Mouse (Mus musculus): Measurements from ENCODE around the gene Nhsl2. TPM values are rescaled to one million over a fixed set of nuclear protein-coding genes. Genes with fewer than 3 reads are reported as not detected.

Gene Nhsl2
- polyA plus RNA-seq, 1 experiment from 2014 or later, result 7.2 TPM

- Histone ChIP-seq H3K4me3 (no peak overlapping the region), H3K9ac (no peak overlapping the region), H3K4me1 (peaks cover 10% of the 10 kb centered on the region), H3K27ac (peak overlapping the region; percentile 23), H3K36me3 (no peaks in the 10 kb centered on the region), H3K27me3 (no peaks in the 10 kb centered on the region), H3K9me3 (no peaks in the 10 kb centered on the region), H3K4me2 (no peak overlapping the region)
- 57% methylated on average over 5 of the region's 5 CpGs for WGBS
- peak; percentile 67; the same call in 1 of the 2 replicates for ATAC-seq (ENCODE audit: borderline replicate concordance, extremely low read depth, low FRiP score, low TSS enrichment)
Measured at GRCm38 (mm10) chrX:102060243-102060642, 211.1 kb downstream of the Nhsl2 start.

GRCm38 (mm10) chrX:102060891-102061290, 211.7 kb downstream of the Nhsl2 start:
- no peaks in the 10 kb centered on the region for H3K36me3 ChIP-seq
- 17% methylated on average over 2 of the region's 2 CpGs for WGBS
- no peak overlapping the region for H3K4me2 ChIP-seq
- H3K9ac ChIP-seq, result no peak overlapping the region
- no peak overlapping the region for H3K4me3 ChIP-seq
- no peaks in the 10 kb centered on the region for H3K27me3 ChIP-seq
- H3K4me1 ChIP-seq, result peaks cover 10% of the 10 kb centered on the region
- ATAC-seq (ENCODE audit: borderline replicate concordance, extremely low read depth, low FRiP score, low TSS enrichment), result peak; percentile 76
- peak overlapping the region; percentile 47 for H3K27ac ChIP-seq
- H3K9me3 ChIP-seq, result no peaks in the 10 kb centered on the region

GRCm38 (mm10) chrX:102064062-102064461, 214.9 kb downstream of the Nhsl2 start:
- H3K36me3 ChIP-seq, result no peaks in the 10 kb centered on the region

GRCm38 (mm10) chrX:102065213-102065775, 216.1 kb downstream of the Nhsl2 start:
- ATAC-seq (ENCODE audit: borderline replicate concordance, extremely low read depth, low FRiP score, low TSS enrichment), result no peak
- no peaks in the 10 kb centered on the region for H3K27me3 ChIP-seq
- WGBS, result 59% methylated on average over 4 of the region's 4 CpGs
- no peaks in the 10 kb centered on the region for H3K9me3 ChIP-seq
- no peak overlapping the region for H3K9ac ChIP-seq
- no peaks in the 10 kb centered on the region for H3K36me3 ChIP-seq
- no peak overlapping the region for H3K4me2 ChIP-seq
- H3K27ac ChIP-seq, result no peak overlapping the region
- no peak overlapping the region for H3K4me3 ChIP-seq
- peaks cover 10% of the 10 kb centered on the region for H3K4me1 ChIP-seq

More at GRCm38 (mm10) chrX:102064062-102064461, 214.9 kb downstream of the Nhsl2 start:
- no peak for ATAC-seq (ENCODE audit: borderline replicate concordance, extremely low read depth, low FRiP score, low TSS enrichment)
- Histone ChIP-seq H3K9ac (no peak overlapping the region), H3K9me3 (no peaks in the 10 kb centered on the region), H3K4me3 (no peak overlapping the region), H3K27ac (no peak overlapping the region), H3K4me2 (no peak overlapping the region), H3K4me1 (peaks cover 10% of the 10 kb centered on the region), H3K27me3 (no peaks in the 10 kb centered on the region)
- 52% methylated on average over 3 of the region's 3 CpGs for WGBS

- Histone ChIP-seq H3K27me3 (no peaks in the 10 kb centered on the region), H3K4me3 (no peak overlapping the region), H3K36me3 (no peaks in the 10 kb centered on the region), H3K4me2 (no peak overlapping the region), H3K9ac (no peak overlapping the region), H3K4me1 (peaks cover 5% of the 10 kb centered on the region; the same call in 1 of the 2 replicates), H3K9me3 (no peaks in the 10 kb centered on the region), H3K27ac (no peak overlapping the region)
- WGBS, result 16% methylated on average over 9 of the region's 9 CpGs
- ATAC-seq (ENCODE audit: borderline replicate concordance, extremely low read depth, low FRiP score, low TSS enrichment), result no peak
Measured at GRCm38 (mm10) chrX:102066134-102066533, 216.9 kb downstream of the Nhsl2 start.

GRCm38 (mm10) chrX:102067118-102067517, 217.9 kb downstream of the Nhsl2 start:
- H3K9ac ChIP-seq, result no peak overlapping the region
- no peaks in the 10 kb centered on the region for H3K27me3 ChIP-seq
- no peak overlapping the region for H3K27ac ChIP-seq
- WGBS, result 73% methylated on average over 6 of the region's 6 CpGs
- H3K4me1 ChIP-seq, result peaks cover 5% of the 10 kb centered on the region; the same call in 1 of the 2 replicates
- H3K4me3 ChIP-seq, result no peak overlapping the region
- no peak for ATAC-seq (ENCODE audit: borderline replicate concordance, extremely low read depth, low FRiP score, low TSS enrichment)
- no peaks in the 10 kb centered on the region for H3K9me3 ChIP-seq
- H3K4me2 ChIP-seq, result no peak overlapping the region
- H3K36me3 ChIP-seq, result no peaks in the 10 kb centered on the region

GRCm38 (mm10) chrX:102068811-102069540, 219.8 kb downstream of the Nhsl2 start:
- Histone ChIP-seq H3K27me3 (no peaks in the 10 kb centered on the region), H3K4me2 (no peak overlapping the region)
- no peak for ATAC-seq (ENCODE audit: borderline replicate concordance, extremely low read depth, low FRiP score, low TSS enrichment)

GRCm38 (mm10) chrX:102070591-102071471, 221.6 kb downstream of the Nhsl2 start, which contains the start of gene Rtl5:
TSS of gene Rtl5 (minus strand) at chrX:102071304.
- no peaks in the 10 kb centered on the region for H3K36me3 ChIP-seq
- no peaks in the 10 kb centered on the region for H3K9me3 ChIP-seq
- peak; percentile 91 for ATAC-seq (ENCODE audit: borderline replicate concordance, extremely low read depth, low FRiP score, low TSS enrichment)
- peaks cover 5% of the 10 kb centered on the region; the same call in 1 of the 2 replicates for H3K4me1 ChIP-seq
- H3K27ac ChIP-seq, result peak within 1 kb of the TSS; percentile 70
- H3K4me3 ChIP-seq, result peak within 1 kb of the TSS; percentile 52
- peak within 1 kb of the TSS; percentile 54 for H3K9ac ChIP-seq
- H3K27me3 ChIP-seq, result no peaks in the 10 kb centered on the region
- peak within 1 kb of the TSS; percentile 79 for H3K4me2 ChIP-seq
- 18% methylated on average over 61 of the region's 61 CpGs for WGBS

More at GRCm38 (mm10) chrX:102068811-102069540, 219.8 kb downstream of the Nhsl2 start:
- H3K4me1 ChIP-seq, result peaks cover 5% of the 10 kb centered on the region; the same call in 1 of the 2 replicates
- H3K9ac ChIP-seq, result no peak overlapping the region
- no peaks in the 10 kb centered on the region for H3K9me3 ChIP-seq
- 90% methylated on average over 24 of the region's 24 CpGs for WGBS
- H3K27ac ChIP-seq, result no peak overlapping the region
- H3K36me3 ChIP-seq, result no peaks in the 10 kb centered on the region
- no peak overlapping the region for H3K4me3 ChIP-seq

- peaks cover 5% of the 10 kb centered on the region; the same call in 1 of the 2 replicates for H3K4me1 ChIP-seq
- H3K4me3 ChIP-seq, result peak overlapping the region; percentile 52
- H3K27ac ChIP-seq, result no peak overlapping the region
- H3K9me3 ChIP-seq, result no peaks in the 10 kb centered on the region
- H3K36me3 ChIP-seq, result no peaks in the 10 kb centered on the region
- ATAC-seq (ENCODE audit: borderline replicate concordance, extremely low read depth, low FRiP score, low TSS enrichment), result no peak; the same call in 1 of the 2 replicates
- WGBS, result 33% methylated on average over 1 of the region's 2 CpGs
- no peaks in the 10 kb centered on the region for H3K27me3 ChIP-seq
- peak overlapping the region; percentile 79 for H3K4me2 ChIP-seq
- no peak overlapping the region; the same call in 1 of the 2 replicates for H3K9ac ChIP-seq
Measured at GRCm38 (mm10) chrX:102071517-102071916, 222.3 kb downstream of the Nhsl2 start.

GRCm38 (mm10) chrX:102073605-102074325, 224.6 kb downstream of the Nhsl2 start:
- H3K4me1 ChIP-seq, result peaks cover 5% of the 10 kb centered on the region; the same call in 1 of the 2 replicates
- no peaks in the 10 kb centered on the region for H3K9me3 ChIP-seq
- no peaks in the 10 kb centered on the region for H3K36me3 ChIP-seq
- ATAC-seq (ENCODE audit: borderline replicate concordance, extremely low read depth, low FRiP score, low TSS enrichment), result no peak
- H3K9ac ChIP-seq, result no peak overlapping the region
- H3K4me3 ChIP-seq, result no peak overlapping the region
- H3K4me2 ChIP-seq, result no peak overlapping the region
- no peak overlapping the region for H3K27ac ChIP-seq
- WGBS, result 78% methylated on average over 14 of the region's 14 CpGs
- no peaks in the 10 kb centered on the region for H3K27me3 ChIP-seq

GRCm38 (mm10) chrX:102074435-102074834, 225.2 kb downstream of the Nhsl2 start:
- H3K27ac ChIP-seq, result no peak overlapping the region
- H3K9ac ChIP-seq, result no peak overlapping the region
- no peaks in the 10 kb centered on the region for H3K36me3 ChIP-seq
- WGBS, result 79% methylated on average over 5 of the region's 5 CpGs
- H3K27me3 ChIP-seq, result no peaks in the 10 kb centered on the region
- peaks cover 5% of the 10 kb centered on the region; the same call in 1 of the 2 replicates for H3K4me1 ChIP-seq
- H3K9me3 ChIP-seq, result no peaks in the 10 kb centered on the region
- no peak overlapping the region for H3K4me2 ChIP-seq
- no peak overlapping the region for H3K4me3 ChIP-seq
- ATAC-seq (ENCODE audit: borderline replicate concordance, extremely low read depth, low FRiP score, low TSS enrichment), result no peak
